Mouse (Mus musculus) inflammation-experienced regulatory T-cells, adult 6 months (primary cell): ENCODE data around the gene Atp5k. TPM values are rescaled to one million over a fixed set of nuclear protein-coding genes. Genes with fewer than 3 reads are reported as not detected.

ENCODE experiments used
- ATAC-seq: one replicate; pipeline ENCODE4 v1.8.0; 2017
- polyA plus RNA-seq, 3 experiments: library from polyadenylated mRNA; unstranded; fragments of 100-300 nt; shearing (Covaris generic); gene quantifications; one replicate each; pipeline ENCODE4 v1.2.1; 2017

Gene Atp5k
- polyA plus RNA-seq, result 100 to 1,000 TPM; 180 to 317 (median 253) TPM

DNA sequence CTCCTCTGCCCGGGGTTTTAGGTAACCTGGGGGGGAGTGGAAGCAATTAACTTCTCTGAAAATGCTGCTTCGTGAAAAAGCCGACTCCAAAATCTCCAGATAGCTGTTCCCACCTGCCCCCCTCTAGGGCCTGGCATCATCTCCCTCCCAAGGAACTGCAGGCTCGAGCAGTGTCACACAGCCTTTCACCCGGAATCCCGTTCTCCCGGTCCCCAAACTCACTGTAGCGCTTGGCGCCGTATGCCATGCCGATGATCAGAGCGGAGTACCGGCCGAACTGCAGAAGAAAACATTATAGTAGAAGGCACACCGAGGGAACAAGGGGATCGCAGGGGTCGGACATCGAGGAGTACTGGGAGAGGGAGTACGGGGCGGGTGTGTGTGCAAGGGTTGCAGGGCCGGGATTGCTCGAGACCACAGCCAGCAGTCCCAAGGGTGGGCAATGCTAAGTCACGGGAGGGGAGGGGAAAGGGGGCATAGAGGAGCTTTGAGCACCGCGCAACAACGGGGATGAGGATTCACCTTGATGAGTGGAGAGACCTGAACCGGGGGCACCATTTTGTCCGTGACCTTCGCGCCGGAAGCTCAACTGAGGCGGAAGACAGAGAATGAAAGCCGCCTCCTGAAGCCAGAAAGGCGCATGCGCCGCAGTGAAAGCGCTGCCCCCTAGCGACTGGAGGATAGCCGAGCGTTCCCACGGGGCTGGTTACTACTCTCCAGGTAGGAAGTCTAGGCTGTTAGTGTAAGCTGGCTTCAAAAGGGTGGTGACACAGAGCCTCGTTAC, at the start of gene Atp5k:
Gene Atp5k, minus strand, starts transcription at position 645 of the 784 bp plus-strand sequence.
- ATAC-seq, result peak; percentile 97

DNA sequence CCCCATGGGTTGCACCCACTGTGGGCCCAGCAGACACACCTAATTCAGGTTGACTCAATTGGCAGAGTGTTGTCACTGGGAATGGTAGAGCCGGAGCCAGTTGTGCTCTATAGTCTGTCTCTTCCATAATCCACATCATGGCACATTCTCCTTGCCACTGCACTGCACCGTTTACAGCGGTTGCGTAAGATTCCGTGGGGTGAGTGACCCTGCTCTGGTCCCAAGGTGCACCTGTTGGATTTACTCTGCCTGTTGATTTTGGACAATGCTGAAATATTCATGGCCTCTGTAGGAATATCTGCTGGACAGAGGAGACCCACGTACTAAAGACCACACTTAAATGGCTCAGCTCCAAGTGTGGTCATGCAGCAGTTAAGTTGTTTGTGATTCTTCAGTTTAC, 48.8 kb upstream of the Atp5k start:
- ATAC-seq, result no peak

DNA sequence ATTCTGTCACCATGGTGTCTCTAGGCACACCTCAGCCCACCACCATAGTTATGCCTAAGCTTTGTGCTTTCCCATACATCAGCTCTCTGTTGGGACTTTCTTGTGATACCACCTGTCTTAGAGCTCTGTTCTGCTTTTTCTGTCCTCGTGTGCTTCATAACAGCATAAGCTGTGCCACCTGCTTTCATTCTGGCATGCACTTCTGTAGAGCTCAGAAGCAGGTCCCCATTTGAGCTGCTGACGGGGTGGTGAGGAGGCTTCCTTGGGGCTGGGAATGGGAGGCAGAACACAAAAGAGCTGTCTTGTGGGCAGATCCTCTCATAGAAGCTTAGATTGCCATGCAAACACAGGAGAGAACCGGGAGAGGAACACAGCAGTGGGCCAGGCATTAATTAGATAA, 41.7 kb upstream of the Atp5k start:
- ATAC-seq, result no peak

DNA sequence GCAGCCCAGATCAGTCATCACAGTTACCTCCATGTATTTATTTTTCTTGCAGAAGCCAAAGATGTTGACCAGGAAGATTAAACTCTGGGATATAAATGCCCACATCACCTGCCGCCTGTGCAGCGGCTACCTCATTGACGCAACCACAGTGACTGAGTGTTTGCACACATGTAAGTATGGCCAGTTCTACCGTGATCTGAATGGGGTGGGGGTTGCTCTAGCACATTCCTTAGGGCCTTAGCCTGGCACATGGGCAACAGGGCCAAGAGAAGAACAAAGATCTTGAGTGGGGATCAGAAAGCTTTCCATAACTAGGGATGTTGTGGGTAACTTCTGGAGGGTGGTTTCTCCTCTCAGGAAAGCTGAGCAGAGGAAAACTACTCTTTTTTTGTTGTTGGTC, 39.5 kb upstream of the Atp5k start:
- ATAC-seq, result no peak

DNA sequence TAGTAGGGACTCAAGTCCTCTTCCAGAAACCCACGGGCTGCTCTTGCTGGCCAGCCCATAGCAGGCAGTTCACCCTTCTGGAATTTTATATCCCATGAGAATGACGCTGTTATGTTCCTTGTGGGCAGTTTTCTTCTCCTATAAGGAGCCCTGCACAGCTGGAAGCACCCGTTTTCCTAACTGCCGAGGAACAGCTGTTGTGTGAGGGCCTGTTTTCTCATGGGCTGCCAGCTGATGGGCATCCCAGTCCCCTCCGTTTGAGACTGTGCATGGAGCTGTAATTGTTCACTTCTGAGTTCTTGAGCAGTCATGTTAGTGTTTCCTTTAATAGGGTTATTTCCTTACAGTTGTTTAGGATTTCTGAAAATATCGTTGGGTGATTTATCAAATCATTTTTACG, 35.4 kb upstream of the Atp5k start:
- no peak for ATAC-seq

- no peak for ATAC-seq
These were observed 32.4 kb upstream of the Atp5k start for GRCm38 (mm10) chr5:108466647-108467046.

- ATAC-seq, result no peak
These were observed 31.1 kb upstream of the Atp5k start for GRCm38 (mm10) chr5:108465131-108465891.

DNA sequence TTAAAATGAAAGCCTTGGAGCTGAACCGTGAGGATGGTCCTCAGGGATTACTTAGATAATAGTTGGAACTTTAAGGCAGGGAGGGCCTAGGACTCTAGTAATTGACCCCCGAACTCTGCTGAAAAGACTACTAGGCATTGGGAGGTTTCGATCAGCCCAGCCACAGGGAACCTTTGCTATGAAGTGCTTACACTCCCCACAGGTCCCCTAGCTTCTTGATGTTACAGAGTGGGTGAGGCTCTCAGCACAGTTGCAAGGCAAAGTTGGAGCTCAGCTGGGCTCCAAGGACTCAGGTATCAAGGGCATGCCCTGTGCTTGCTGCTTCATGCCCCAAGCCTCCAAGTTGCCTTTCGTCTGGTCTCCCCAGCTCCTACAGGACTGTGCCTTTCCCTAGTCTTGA, 28.2 kb upstream of the Atp5k start:
- ATAC-seq, result no peak

DNA sequence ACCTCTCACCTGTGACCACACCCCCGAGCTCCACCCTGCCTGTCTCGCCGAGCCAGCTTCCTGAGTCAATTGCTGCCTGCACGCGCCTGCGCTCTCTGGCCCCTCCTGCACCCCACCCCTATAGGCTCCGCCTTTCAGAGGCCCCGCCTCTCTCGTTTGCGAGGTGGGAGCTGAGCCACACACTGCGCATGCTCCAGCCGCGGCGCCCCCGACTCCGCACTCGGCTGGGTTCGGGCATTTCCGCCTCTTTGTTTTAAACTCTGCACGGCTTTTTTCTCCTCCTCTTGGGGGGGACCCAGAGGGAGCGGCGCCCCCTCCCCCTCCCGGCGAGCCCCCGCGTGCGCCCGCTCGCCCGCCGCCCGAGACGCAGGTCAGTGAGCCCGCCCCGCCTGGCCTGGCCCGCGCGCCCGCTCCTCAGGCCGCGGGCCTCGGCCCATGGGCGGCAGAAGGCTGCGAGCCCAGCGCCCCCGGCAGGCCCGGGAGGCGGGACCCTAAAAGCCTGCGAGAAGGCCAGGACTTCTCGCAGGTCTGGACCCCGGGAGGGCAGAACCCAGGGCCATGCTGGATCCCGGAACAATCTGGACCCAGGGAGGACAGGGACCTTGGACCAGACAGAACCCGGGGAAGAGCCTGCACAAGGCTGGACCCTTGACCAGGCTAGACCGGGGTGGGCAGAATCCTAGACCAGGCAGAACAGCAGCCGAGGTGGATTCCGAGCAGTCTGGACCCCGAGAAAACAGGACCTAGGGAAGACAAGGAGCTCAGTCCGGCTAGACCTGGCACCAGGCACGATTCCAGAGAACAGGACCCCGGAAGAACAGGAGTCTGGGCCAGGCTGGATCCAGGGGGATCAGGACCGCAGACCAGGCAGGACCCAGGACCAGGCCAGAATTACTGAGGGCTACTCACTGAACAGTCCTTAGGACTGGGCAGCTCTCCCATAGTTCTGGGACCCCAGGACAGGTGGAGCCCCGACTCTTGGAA, 27.1 kb upstream of the Atp5k start, which contains the start of gene Pcgf3:
Gene Pcgf3, plus strand, starts transcription at position 151 of the 984 bp plus-strand sequence.
- peak; percentile 97 for ATAC-seq

- ATAC-seq, result no peak
These were observed 26.2 kb upstream of the Atp5k start for GRCm38 (mm10) chr5:108460461-108460860.

- no peak for ATAC-seq
These were observed 24.5 kb upstream of the Atp5k start for GRCm38 (mm10) chr5:108458706-108459105.

DNA sequence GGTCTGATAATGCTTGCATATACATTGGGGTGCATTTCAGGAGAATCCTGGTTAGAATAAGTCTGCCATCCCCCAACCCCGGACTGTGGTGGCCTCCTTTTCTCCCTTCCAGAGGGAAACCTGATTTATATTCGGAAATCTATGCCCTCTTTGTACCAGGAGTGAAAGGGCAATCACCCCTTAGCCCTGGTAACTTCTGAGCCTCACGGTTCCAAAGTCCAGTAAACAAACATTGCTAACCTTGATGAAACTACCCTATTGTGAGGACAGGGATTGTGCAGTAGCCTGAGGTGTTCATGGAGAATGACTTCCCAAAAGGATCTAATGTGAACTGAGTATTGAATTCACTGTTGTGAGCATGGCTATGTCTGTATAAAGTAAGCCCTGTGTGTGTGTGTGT, 19.8 kb upstream of the Atp5k start:
- ATAC-seq, result no peak

DNA sequence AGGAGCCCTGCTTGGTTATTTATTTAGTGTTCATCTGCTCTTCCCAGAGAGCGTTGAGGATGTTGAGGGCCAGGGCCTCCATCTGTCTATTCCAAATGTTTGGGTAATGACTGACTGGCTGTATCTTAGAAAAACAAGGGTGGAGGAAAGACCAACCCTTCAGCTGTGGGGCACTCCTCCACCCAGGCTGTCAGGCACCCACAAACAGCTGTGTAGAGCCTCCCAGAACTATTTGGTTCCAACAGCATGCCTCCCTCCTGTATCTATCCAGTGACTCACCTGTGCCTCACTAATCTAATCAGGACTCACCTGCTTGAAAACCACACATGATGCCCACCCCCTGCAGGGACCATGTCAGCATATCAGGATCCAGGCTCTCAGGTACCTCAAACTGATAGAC, 18.2 kb upstream of the Atp5k start:
- ATAC-seq, result no peak

GRCm38 (mm10) chr5:108451611-108452010, 17.4 kb upstream of the Atp5k start:
- no peak for ATAC-seq

GRCm38 (mm10) chr5:108450837-108451540, 16.7 kb upstream of the Atp5k start:
- no peak for ATAC-seq

DNA sequence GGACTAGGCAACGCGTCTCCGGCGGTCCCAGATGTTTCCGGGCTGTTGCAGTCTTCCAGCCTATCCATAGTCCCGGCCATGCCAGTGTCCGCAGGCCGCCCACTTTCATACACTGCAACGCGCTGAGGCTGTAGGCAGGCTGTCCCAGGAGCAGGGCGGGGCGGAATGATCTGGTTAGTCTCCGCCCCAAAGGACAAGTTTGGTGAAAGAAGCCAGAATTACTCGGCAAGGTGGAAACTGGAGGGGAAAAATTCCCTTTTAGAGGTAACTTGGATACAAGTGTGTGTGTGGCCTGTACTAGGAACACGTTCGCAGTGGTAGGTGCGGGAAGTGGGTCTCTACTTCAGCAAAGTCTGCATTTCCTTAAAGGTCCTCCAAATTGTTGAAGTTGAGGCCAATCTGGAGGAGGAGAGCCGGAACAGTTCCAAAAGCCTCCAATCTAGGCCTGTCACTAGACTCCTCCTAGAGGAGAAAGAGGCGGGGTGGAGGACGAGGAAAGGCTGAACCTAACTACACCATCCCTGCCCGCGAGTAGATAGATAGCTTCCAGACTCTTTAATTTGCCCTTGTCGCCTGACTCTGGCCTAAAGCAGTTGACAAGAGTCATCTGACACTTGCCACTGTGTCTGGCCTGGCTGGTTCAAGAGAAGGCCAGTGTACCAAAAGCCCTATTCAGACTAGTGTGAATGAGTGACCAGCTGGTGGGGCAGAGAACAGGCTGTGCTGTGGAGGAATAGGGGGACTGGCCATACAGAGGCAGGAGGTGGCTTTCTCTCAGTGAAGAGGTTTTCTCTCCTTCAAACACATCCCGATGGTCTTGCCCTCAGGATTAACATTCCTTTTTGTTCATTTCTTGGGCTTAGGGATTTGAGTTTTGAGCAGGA, 14.8 kb upstream of the Atp5k start, which contains the start of gene Mfsd7a:
Gene Mfsd7a, minus strand, starts transcription at position 107 of the 884 bp plus-strand sequence.
- ATAC-seq, result no peak

GRCm38 (mm10) chr5:108447857-108448256, 13.6 kb upstream of the Atp5k start:
- ATAC-seq, result no peak

- ATAC-seq, result no peak
These were observed 12.7 kb upstream of the Atp5k start for GRCm38 (mm10) chr5:108446973-108447372.

DNA sequence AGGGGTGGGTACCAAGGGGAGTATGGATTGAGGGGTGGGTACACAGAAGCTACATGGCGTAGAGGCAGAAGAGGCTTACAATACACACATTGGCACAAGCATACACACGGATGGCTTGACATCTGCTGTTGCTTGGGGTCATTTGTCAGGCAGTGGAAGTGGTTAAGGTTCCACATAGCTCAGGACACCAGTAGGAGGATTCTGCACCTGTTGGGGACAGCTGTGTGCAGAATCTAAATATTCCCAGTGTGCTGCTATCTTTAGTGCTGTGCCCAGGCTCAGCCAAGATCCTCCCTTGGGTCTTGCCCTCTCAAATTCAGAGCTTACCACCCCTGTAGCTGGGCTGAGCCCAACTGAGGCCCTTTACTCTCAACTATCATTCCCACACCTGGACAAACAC, 1.9 kb upstream of the Atp5k start:
- ATAC-seq, result no peak

- ATAC-seq, result no peak
These were observed 3.1 kb downstream of the Atp5k start for GRCm38 (mm10) chr5:108431196-108431595.

DNA sequence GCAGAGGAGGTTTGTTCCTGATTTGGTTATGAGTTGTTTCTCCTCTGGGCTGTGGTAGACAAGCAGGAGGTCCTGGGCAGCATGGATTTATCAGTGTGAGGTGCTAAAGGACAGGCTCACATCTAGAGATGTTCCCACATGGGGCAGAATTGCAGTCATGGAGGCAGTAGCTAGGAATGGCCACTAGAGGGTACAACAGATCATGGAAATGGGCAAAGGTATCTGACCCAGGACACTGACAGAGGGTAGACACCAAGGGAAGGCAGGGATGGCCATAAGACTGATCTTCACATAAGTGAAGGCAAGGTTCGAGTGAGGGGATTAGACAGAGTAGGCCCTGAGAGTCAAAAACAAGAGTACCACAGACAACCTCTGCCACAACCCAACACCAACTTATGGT, 7.1 kb downstream of the Atp5k start:
- ATAC-seq, result peak; percentile 73
